Mouse (Mus musculus) embryonic facial prominence, embryonic 14.5 days (tissue): ENCODE results near the gene Atp6v1c2. TPM values are rescaled to one million over a fixed set of nuclear protein-coding genes. Genes with fewer than 3 reads are reported as not detected.

Experiments
- ATAC-seq: fragments of 200-750 bp; cut with Nextera tagmentation; 2 replicates; pipeline ENCODE4 v1.8.0; 2017; ENCODE audit warnings: low read depth, moderate number of reproducible peaks, moderate TSS enrichment
- DNase-seq: peaks from one replicate; pipeline ENCODE4 v3.0.0-alpha.2; 2015; ENCODE audit warnings: low spot score
- H3K27ac ChIP-seq: fragments of 300-500 bp; sonication (generic); replicated peaks from 2 replicates; pipeline ENCODE4 v1.5.1; 2014; ENCODE audit warnings: low read depth, mild to moderate bottlenecking, low read length, moderate library complexity
- H3K27me3 ChIP-seq: fragments of 300-500 bp; sonication (generic); replicated peaks from 2 replicates; pipeline ENCODE4 v1.6.1; 2014; ENCODE audit warnings: low read length; ENCODE audit not compliant: control insufficient read depth, insufficient read depth
- H3K36me3 ChIP-seq: fragments of 300-500 bp; sonication (generic); 2 replicates; pipeline ENCODE4 v1.6.1; 2014; ENCODE audit warnings: low read length, mixed read lengths; ENCODE audit not compliant: control insufficient read depth, insufficient read depth
- H3K4me1 ChIP-seq: fragments of 300-500 bp; sonication (generic); 2 replicates; pipeline ENCODE4 v1.6.1; 2014; ENCODE audit warnings: antibody characterized with exemption, low read length; ENCODE audit not compliant: control insufficient read depth, insufficient read depth
- H3K4me2 ChIP-seq: fragments of 300-500 bp; sonication (generic); 2 replicates; pipeline ENCODE4 v1.6.1; 2014; ENCODE audit warnings: low read depth, mild to moderate bottlenecking, low read length, moderate library complexity, mixed read lengths
- H3K4me3 ChIP-seq: fragments of 300-500 bp; sonication (generic); 2 replicates; pipeline ENCODE4 v1.5.1; 2014; ENCODE audit warnings: low read depth, mild to moderate bottlenecking, low read length
- H3K9ac ChIP-seq: fragments of 300-500 bp; sonication (generic); 2 replicates; pipeline ENCODE4 v1.6.1; 2014; ENCODE audit warnings: low read depth, mild to moderate bottlenecking, low read length, moderate library complexity, mixed read lengths
- H3K9me3 ChIP-seq: fragments of 300-500 bp; sonication (generic); 2 replicates; pipeline ENCODE4 v1.6.1; 2016; ENCODE audit warnings: low read length; ENCODE audit not compliant: control insufficient read depth
- WGBS: fragments of 180-500 bp; shearing (Covaris S2); extraction: QIAGEN DNeasy Blood & Tissue Kit; methylation state at CpG from one replicate; pipeline ENCODE4 v1.1.7; 2014; 5-methylcytosine and 5-hydroxymethylcytosine counted together
- polyA plus RNA-seq: library from polyadenylated mRNA; unstranded; fragments of >200 nt; fragmentation: Nextera tagmentation; extraction: Ambion mirVana; gene quantifications from 2 replicates; pipeline ENCODE4 v1.2.1, GENCODE M21; 2014

Atp6v1c2 gene
- polyA plus RNA-seq, 1 experiment from 2014 or later, result 3.9 TPM

DNA sequence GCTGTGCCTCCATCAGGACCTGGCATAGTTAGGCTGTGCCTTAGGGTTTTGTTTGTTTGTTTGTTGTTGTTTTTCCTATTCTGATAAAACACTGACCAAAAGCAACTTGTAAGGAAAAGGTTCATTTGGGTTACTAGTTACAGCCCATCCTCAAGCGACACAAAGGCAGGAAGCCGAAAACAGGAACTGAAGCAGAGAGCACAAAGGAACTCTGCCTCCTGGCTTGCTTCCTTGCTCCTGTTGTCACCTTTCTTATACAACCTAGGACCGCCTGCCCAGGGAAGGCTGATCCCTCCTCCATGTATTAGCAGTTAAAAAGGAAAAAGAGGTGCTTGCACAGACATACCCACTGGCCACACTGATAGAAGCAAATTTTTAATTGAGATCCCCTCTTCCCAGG, 65.3 kb downstream of the Atp6v1c2 start:
- no peak overlapping the region for H3K27ac ChIP-seq
- H3K4me1 ChIP-seq, result peaks cover 4% of the 10 kb centered on the region
- no peak overlapping the region for H3K9ac ChIP-seq
- peaks cover 9% of the 10 kb centered on the region for H3K36me3 ChIP-seq
- DNase-seq, result no peak
- no peak overlapping the region for H3K4me2 ChIP-seq
- 74% methylated on average over 3 of the region's 3 CpGs for WGBS
- no peak for ATAC-seq
- no peaks in the 10 kb centered on the region for H3K9me3 ChIP-seq
- H3K4me3 ChIP-seq, result no peak overlapping the region
- no peaks in the 10 kb centered on the region for H3K27me3 ChIP-seq

GRCm38 (mm10) chr12:17261005-17261404, 68.2 kb downstream of the Atp6v1c2 start:
- Histone ChIP-seq H3K27me3 (no peaks in the 10 kb centered on the region), H3K4me3 (no peak overlapping the region), H3K36me3 (no peaks in the 10 kb centered on the region), H3K9ac (no peak overlapping the region), H3K4me1 (no peaks in the 10 kb centered on the region), H3K27ac (no peak overlapping the region), H3K4me2 (no peak overlapping the region), H3K9me3 (no peaks in the 10 kb centered on the region)
- ATAC-seq (no peak), DNase-seq (no peak)
- 81% methylated on average over 3 of the region's 3 CpGs for WGBS

- no peak overlapping the region for H3K27ac ChIP-seq
- H3K9ac ChIP-seq, result no peak overlapping the region
- H3K9me3 ChIP-seq, result no peaks in the 10 kb centered on the region
- DNase-seq (no peak), ATAC-seq (no peak)
- H3K4me3 ChIP-seq, result no peak overlapping the region
- H3K36me3 ChIP-seq, result no peaks in the 10 kb centered on the region
- WGBS, result 86% methylated on average over 7 of the region's 7 CpGs
- H3K4me2 ChIP-seq, result no peak overlapping the region
- H3K27me3 ChIP-seq, result no peaks in the 10 kb centered on the region
- H3K4me1 ChIP-seq, result no peaks in the 10 kb centered on the region
These were observed 70.7 kb downstream of the Atp6v1c2 start for GRCm38 (mm10) chr12:17258431-17258830.

DNA sequence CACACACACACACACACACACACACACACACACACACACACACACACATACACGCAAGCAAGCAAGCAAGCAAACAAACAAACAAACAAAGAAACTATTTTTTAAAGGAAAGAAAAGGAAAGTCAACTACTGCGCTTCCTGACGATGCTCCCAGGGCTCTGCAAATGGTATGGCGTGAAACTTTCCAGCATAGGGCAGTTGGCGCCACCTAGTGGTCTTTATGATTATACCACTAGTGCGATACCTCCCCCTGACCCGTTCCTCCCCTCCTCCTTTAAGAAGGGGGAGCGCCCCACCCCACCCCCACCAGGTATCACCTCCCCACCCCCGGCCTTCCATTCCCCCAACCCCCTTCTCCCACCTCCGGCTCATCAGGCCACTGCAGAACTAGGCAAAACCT, 72.3 kb downstream of the Atp6v1c2 start:
- DNase-seq (peak; percentile 84), ATAC-seq (0 out of 2 replicates have a peak, but pooled peaks have one; percentile 51)
- H3K36me3 ChIP-seq, result no peaks in the 10 kb centered on the region
- H3K27ac ChIP-seq, result no peak overlapping the region
- no peak overlapping the region for H3K4me3 ChIP-seq
- no peaks in the 10 kb centered on the region for H3K9me3 ChIP-seq
- no peaks in the 10 kb centered on the region for H3K4me1 ChIP-seq
- WGBS, result 3% methylated on average over 10 of the region's 10 CpGs
- no peak overlapping the region for H3K4me2 ChIP-seq
- H3K9ac ChIP-seq, result no peak overlapping the region
- H3K27me3 ChIP-seq, result no peaks in the 10 kb centered on the region

DNA sequence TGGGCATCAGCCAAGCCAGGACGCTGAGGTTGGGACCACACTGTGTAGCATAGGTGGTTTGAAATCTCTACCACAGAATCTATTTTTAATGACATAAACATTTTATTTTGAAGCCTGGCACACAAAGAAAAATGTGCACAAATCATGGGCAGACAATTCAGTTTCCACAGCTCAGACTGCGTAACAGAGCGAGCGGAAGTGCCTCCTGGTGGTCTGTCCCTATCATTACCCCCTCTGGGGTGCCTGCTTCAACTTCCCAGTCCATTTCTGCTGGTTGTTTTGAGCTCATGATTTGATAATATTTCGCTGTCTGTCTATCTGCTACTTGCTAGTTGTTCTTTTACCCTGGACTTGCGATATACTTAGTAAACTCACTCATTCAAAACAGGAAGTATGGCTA, 73.6 kb downstream of the Atp6v1c2 start:
- Histone ChIP-seq H3K27me3 (no peaks in the 10 kb centered on the region), H3K27ac (no peak overlapping the region), H3K4me1 (no peaks in the 10 kb centered on the region), H3K9ac (no peak overlapping the region), H3K4me2 (no peak overlapping the region), H3K9me3 (no peaks in the 10 kb centered on the region), H3K4me3 (no peak overlapping the region), H3K36me3 (no peaks in the 10 kb centered on the region)
- 79% methylated on average over 6 of the region's 6 CpGs for WGBS
- ATAC-seq (no peak), DNase-seq (no peak)

GRCm38 (mm10) chr12:17253069-17253468, 76.1 kb downstream of the Atp6v1c2 start:
- Histone ChIP-seq H3K36me3 (no peaks in the 10 kb centered on the region), H3K27me3 (no peaks in the 10 kb centered on the region), H3K9me3 (no peaks in the 10 kb centered on the region), H3K9ac (0 out of 2 replicates have a peak overlapping the region, but pooled peaks have one; percentile 7), H3K27ac (no peak overlapping the region), H3K4me1 (no peaks in the 10 kb centered on the region), H3K4me2 (peak overlapping the region; percentile 38), H3K4me3 (no peak overlapping the region)
- DNase-seq, result peak; percentile 71
- WGBS, result 8% methylated on average over 9 of the region's 9 CpGs
- 0 out of 2 replicates have a peak, but pooled peaks have one; percentile 16 for ATAC-seq

DNA sequence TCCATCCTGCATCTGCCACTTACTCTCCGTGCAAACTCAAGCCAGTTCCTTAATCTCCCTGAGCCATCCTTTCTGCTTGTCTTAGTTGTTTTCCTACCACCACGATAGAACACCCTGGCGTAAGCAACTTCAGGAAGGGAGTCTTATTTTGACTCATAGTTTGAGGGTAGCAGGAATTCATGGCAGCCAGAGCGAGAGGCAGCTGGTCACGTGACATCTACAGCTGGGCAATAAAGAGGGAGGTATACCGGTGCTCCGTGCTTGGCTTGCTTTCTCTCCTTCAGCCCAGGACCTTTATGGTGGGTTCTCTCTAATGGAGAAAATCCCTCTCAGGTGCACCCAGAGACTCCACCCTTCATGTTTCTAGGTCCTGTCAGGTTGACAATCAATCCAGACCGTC, 78.2 kb downstream of the Atp6v1c2 start:
- H3K36me3 ChIP-seq, result no peaks in the 10 kb centered on the region
- no peaks in the 10 kb centered on the region for H3K9me3 ChIP-seq
- WGBS, result 63% methylated on average over 8 of the region's 8 CpGs
- no peak overlapping the region for H3K4me2 ChIP-seq
- no peak overlapping the region for H3K27ac ChIP-seq
- ATAC-seq (no peak), DNase-seq (no peak)
- H3K27me3 ChIP-seq, result no peaks in the 10 kb centered on the region
- no peak overlapping the region for H3K9ac ChIP-seq
- no peak overlapping the region for H3K4me3 ChIP-seq
- H3K4me1 ChIP-seq, result no peaks in the 10 kb centered on the region

GRCm38 (mm10) chr12:17242041-17242440, 87.1 kb downstream of the Atp6v1c2 start:
- Histone ChIP-seq H3K4me1 (0 out of 2 replicates have a peak, but pooled peaks cover 4% of the 10 kb centered on the region), H3K27me3 (no peaks in the 10 kb centered on the region), H3K9me3 (no peaks in the 10 kb centered on the region), H3K36me3 (no peaks in the 10 kb centered on the region), H3K9ac (no peak overlapping the region), H3K4me2 (no peak overlapping the region), H3K27ac (no peak overlapping the region), H3K4me3 (no peak overlapping the region)
- DNase-seq (no peak), ATAC-seq (no peak)

DNA sequence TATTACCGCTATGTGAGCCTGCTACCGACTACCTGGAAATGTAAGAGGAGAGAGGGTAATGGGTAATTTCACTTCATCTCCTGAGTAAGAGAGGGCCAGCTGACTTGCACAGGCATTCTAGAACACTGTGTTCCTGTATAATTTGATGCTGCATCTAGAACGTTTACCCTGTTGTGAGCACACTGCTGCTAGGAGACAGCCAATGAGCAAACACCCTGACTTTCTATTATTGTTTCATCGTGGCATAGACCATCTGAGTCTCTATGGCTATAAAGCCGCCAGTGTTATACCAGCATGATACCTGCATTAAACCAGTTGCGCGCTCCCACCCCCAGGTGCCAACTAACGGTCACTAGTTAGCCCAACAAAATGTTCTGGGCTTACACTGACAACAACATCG, 87.5 kb downstream of the Atp6v1c2 start:
- H3K36me3 ChIP-seq, result no peaks in the 10 kb centered on the region
- H3K9ac ChIP-seq, result no peak overlapping the region
- H3K27ac ChIP-seq, result no peak overlapping the region
- DNase-seq (no peak), ATAC-seq (no peak)
- H3K9me3 ChIP-seq, result no peaks in the 10 kb centered on the region
- H3K4me3 ChIP-seq, result no peak overlapping the region
- H3K4me1 ChIP-seq, result 0 out of 2 replicates have a peak, but pooled peaks cover 4% of the 10 kb centered on the region
- no peaks in the 10 kb centered on the region for H3K27me3 ChIP-seq
- 98% methylated on average over 9 of the region's 9 CpGs for WGBS
- no peak overlapping the region for H3K4me2 ChIP-seq
